Mouse (Mus musculus) erythroblast, embryonic 14.5 days (primary cell): ENCODE results near the gene Bmf.

Experiments used
- GATA1 ChIP-seq: IDR thresholded peaks from 2 replicates; pipeline ENCODE4 v1.6.1; 2012; ENCODE audit warnings: low read length, inconsistent platforms, mixed read lengths
- TAL1 ChIP-seq: IDR thresholded peaks from 3 replicates; pipeline ENCODE4 v1.6.1; 2012; ENCODE audit warnings: low read length, inconsistent platforms, mixed read lengths

DNA sequence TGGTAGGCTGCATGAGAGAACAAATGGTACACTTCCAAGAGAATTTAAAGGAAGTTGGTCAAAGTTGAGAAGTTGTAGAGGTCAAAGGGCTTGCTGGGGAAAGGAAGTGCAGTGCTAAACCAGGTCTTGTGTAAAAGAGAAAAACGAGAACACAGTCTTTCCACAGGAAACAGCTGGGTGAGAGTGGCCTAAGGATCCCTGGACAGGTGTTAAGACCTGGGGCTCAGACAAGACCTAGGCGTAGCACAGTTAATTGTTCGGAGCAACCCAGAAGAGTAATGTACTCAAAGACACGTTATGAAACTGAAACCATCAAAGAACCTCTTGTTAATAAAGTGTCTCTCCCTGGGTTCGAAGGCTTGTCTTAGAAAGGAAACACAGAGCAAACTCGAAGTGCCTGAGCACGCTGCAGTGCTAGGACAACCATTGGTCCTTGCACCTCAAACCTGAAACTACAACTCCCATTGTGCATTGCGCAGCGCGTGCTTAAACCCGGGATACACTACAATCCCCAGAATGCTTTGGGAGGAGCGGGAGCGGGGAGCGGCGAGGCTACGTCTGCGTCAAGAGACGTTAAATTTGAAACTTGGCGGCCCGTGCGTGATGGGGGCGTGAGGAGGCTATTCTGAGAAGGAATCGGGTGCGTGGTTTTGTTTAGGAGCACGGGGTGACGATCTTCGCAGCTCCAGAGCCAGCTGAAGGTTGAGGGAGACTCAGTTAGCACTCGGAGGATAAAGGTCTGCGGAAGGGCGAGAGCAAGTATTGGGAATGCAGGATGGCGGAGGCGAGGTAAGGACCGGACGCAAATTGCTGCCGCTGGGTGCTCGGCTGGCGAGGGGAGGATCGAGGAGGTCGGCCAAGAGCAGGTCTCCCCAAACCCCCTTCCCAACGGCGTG is 48.4 kb upstream of the Bmf start, which contains the start of gene Bub1b:
- TF ChIP-seq GATA1 (no peak), TAL1 (no peak)
